In genomic region chr4:62661311-62661849, GRCm38 (mm10) we compare ENCODE assay signal across 8 mouse cellular contexts.
DNase-seq lines count a peak whose midpoint lies in the region; ATAC-seq and TF ChIP-seq lines count a peak whose summit lies in the region.

No protein-coding gene starts in this region.

- TF ChIP-seq CTCF in liver, postnatal 0 days (IDR thresholded peaks at IDR 0.05; ENCODE audit: low read depth), result no peak

- WGBS in hindbrain, embryonic 16.5 days, result 72% methylated on average over 8 of the region's 8 CpGs
- 27% methylated on average over 8 of the region's 8 CpGs for WGBS in liver, postnatal 0 days (ENCODE audit: insufficient replicate concordance)
- 68% methylated on average over 8 of the region's 8 CpGs for WGBS in stomach, embryonic 16.5 days

- no peak overlapping the region for H3K9ac ChIP-seq in hindbrain, embryonic 16.5 days (ENCODE audit: low read depth, low read length)
- no peak overlapping the region for H3K9ac ChIP-seq in liver, postnatal 0 days (replicated peaks)
- no peak overlapping the region for H3K9ac ChIP-seq in stomach, embryonic 16.5 days (ENCODE audit: low read length)

- no peak overlapping the region for H3K4me3 ChIP-seq in hindbrain, embryonic 16.5 days (ENCODE audit: low read length)
- H3K4me3 ChIP-seq in liver, postnatal 0 days (ENCODE audit: low read depth, low read length), result no peak overlapping the region
- H3K4me3 ChIP-seq in stomach, embryonic 16.5 days (replicated peaks; ENCODE audit: low read length), result no peak overlapping the region

- no peak overlapping the region for H3K4me2 ChIP-seq in hindbrain, embryonic 16.5 days (ENCODE audit: low read length)
- H3K4me2 ChIP-seq in liver, postnatal 0 days (ENCODE audit: low read depth, low read length), result 0 out of 2 replicates have a peak overlapping the region, but pooled peaks have one; percentile 6
- no peak overlapping the region for H3K4me2 ChIP-seq in stomach, embryonic 16.5 days (ENCODE audit: low read depth, low read length)

- no peaks in the 10 kb centered on the region for H3K36me3 ChIP-seq in hindbrain, embryonic 16.5 days (ENCODE audit: control insufficient read depth, insufficient read depth, low read length)
- H3K36me3 ChIP-seq in liver, postnatal 0 days (replicated peaks; ENCODE audit: insufficient read depth, low read length), result no peaks in the 10 kb centered on the region
- H3K36me3 ChIP-seq in stomach, embryonic 16.5 days (ENCODE audit: control insufficient read depth, insufficient read depth, low read length), result no peaks in the 10 kb centered on the region

- DNase-seq in kidney, adult 11 months, result peak; percentile 29
- DNase-seq in kidney, adult 18-20 months, result no peak
- peak; percentile 95 for DNase-seq in ZHBTc4 (ENCODE audit: low read depth, low spot score)
- peak; percentile 45 for DNase-seq in liver, postnatal 0 days
- DNase-seq in ovary, postnatal 14 days (ENCODE audit: low spot score), result no peak
- DNase-seq in gastrocnemius, postnatal 10 days, result no peak

- H3K9me3 ChIP-seq in hindbrain, embryonic 16.5 days (ENCODE audit: control insufficient read depth, low read length), result no peaks in the 10 kb centered on the region
- no peaks in the 10 kb centered on the region for H3K9me3 ChIP-seq in liver, postnatal 0 days (ENCODE audit: low read length)
- no peaks in the 10 kb centered on the region for H3K9me3 ChIP-seq in stomach, embryonic 16.5 days (replicated peaks; ENCODE audit: control insufficient read depth, low read length)

- peaks cover 24% of the 10 kb centered on the region for H3K4me1 ChIP-seq in hindbrain, embryonic 16.5 days (ENCODE audit: control insufficient read depth, insufficient read depth, low read depth, low read length)
- H3K4me1 ChIP-seq in liver, postnatal 0 days (ENCODE audit: insufficient read depth), result peaks cover 19% of the 10 kb centered on the region
- H3K4me1 ChIP-seq in stomach, embryonic 16.5 days (ENCODE audit: control insufficient read depth, insufficient read depth, low read length), result peaks cover 46% of the 10 kb centered on the region

- ATAC-seq in hindbrain, embryonic 16.5 days, result no peak
- peak; percentile 70 for ATAC-seq in liver, postnatal 0 days
- peak; percentile 69 for ATAC-seq in stomach, embryonic 16.5 days (ENCODE audit: insufficient read depth, low FRiP score)

- TF ChIP-seq EP300 in liver, postnatal 0 days (IDR thresholded peaks at IDR 0.05; ENCODE audit: low read depth), result no peak

- no peaks in the 10 kb centered on the region for H3K27me3 ChIP-seq in hindbrain, embryonic 16.5 days (replicated peaks; ENCODE audit: control insufficient read depth, insufficient read depth, low read length)
- H3K27me3 ChIP-seq in liver, postnatal 0 days (ENCODE audit: insufficient read depth, low read length), result no peaks in the 10 kb centered on the region
- no peaks in the 10 kb centered on the region for H3K27me3 ChIP-seq in stomach, embryonic 16.5 days (ENCODE audit: control insufficient read depth, insufficient read depth, low read length)

- 0 out of 2 replicates have a peak overlapping the region, but pooled peaks have one; percentile 10 for H3K27ac ChIP-seq in hindbrain, embryonic 16.5 days (ENCODE audit: low read depth, low read length)
- H3K27ac ChIP-seq in liver, postnatal 0 days (ENCODE audit: low read depth), result peak overlapping the region; percentile 49
- peak overlapping the region; percentile 89 for H3K27ac ChIP-seq in stomach, embryonic 16.5 days (ENCODE audit: low read length)

Comparison
In these comparisons a context has a peak if more than half of its experiments do, and no peak if none do; other contexts are left out.
1. DNase-seq: peak in kidney, adult 11 months (single experiment), ZHBTc4 (single experiment) and liver, postnatal 0 days (single experiment); none in kidney, adult 18-20 months (single experiment), ovary, postnatal 14 days (single experiment) and gastrocnemius, postnatal 10 days (single experiment).
2. H3K27ac ChIP-seq: peak in every context shown above with its lines; median percentile 89 in stomach, embryonic 16.5 days; 49 in liver, postnatal 0 days; 10 in hindbrain, embryonic 16.5 days.